Mouse (Mus musculus): ENCODE data around the gene Gm572. TPM values are rescaled to one million over a fixed set of nuclear protein-coding genes. Genes with fewer than 3 reads are reported as not detected.
A peak's percentile ranks its signal among the peaks of the same experiment; 100 is the strongest.

The Gm572 gene
- polyA plus RNA-seq, 1 experiment from 2014 or later, result not detected

DNA sequence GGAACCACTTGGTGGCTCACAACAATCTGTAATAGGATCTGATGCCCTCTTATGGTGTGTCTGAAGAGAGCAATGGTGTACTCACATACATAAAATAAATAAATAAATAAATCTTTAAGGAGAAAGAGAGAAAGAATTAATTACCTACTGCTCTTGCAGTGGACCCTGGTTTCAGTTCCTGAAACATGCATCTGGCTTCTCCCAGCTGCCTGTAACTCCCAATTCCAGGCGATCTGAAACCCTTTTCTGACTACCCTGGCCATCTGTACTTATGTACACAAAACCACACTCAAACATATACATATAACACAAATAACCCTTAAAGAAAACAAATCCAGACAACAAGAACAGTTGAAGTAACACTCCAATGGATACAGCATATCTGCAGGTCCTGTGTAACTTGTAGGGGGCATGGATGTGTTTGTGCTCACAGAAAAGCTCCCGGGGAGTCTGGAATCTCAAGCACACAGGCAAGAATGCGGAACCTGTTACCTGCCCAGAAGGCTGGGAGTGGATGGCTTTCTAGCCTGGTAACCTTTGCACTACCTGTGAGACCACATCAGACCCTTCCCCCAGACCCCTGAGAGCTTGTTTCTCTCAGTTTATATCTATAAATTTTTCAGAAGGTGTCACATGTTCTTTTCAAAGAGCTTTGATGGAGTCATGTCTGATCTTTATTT lies 11.0 kb upstream of the Gm572 start:
- H3K4me2 ChIP-seq (ENCODE audit: low read depth, low read length), result no peak overlapping the region
- no peaks in the 10 kb centered on the region for H3K9me3 ChIP-seq (replicated peaks; ENCODE audit: control insufficient read depth, low read length)
- no peak overlapping the region for H3K27ac ChIP-seq (replicated peaks; ENCODE audit: low read depth, low read length)
- WGBS, result 72% methylated on average over 3 of the region's 3 CpGs
- no peaks in the 10 kb centered on the region for H3K4me1 ChIP-seq (ENCODE audit: control insufficient read depth, insufficient read depth, low read length)
- H3K36me3 ChIP-seq (replicated peaks; ENCODE audit: control insufficient read depth, insufficient read depth, low read depth, low read length), result no peaks in the 10 kb centered on the region
- no peak overlapping the region for H3K4me3 ChIP-seq (ENCODE audit: low read depth, low read length)
- DNase-seq (ENCODE audit: low spot score) (no peak), ATAC-seq (replicated peaks; ENCODE audit: insufficient number of reproducible peaks, low FRiP score, low TSS enrichment, low read depth) (no peak)
- no peak overlapping the region for H3K9ac ChIP-seq (replicated peaks; ENCODE audit: low read length)
- no peaks in the 10 kb centered on the region for H3K27me3 ChIP-seq (ENCODE audit: control insufficient read depth, insufficient read depth, low read length)

- Histone ChIP-seq H3K4me1 (ENCODE audit: control insufficient read depth, insufficient read depth, low read length) (no peaks in the 10 kb centered on the region), H3K27me3 (ENCODE audit: control insufficient read depth, insufficient read depth, low read length) (no peaks in the 10 kb centered on the region), H3K4me2 (ENCODE audit: low read depth, low read length) (no peak overlapping the region), H3K9me3 (replicated peaks; ENCODE audit: control insufficient read depth, low read length) (no peaks in the 10 kb centered on the region), H3K36me3 (replicated peaks; ENCODE audit: control insufficient read depth, insufficient read depth, low read depth, low read length) (no peaks in the 10 kb centered on the region), H3K4me3 (ENCODE audit: low read depth, low read length) (no peak overlapping the region), H3K27ac (replicated peaks; ENCODE audit: low read depth, low read length) (no peak overlapping the region), H3K9ac (replicated peaks; ENCODE audit: low read length) (no peak overlapping the region)
- WGBS, result 83% methylated on average over 2 of the region's 2 CpGs
- DNase-seq (ENCODE audit: low spot score) (no peak), ATAC-seq (replicated peaks; ENCODE audit: insufficient number of reproducible peaks, low FRiP score, low TSS enrichment, low read depth) (no peak)
Measured at GRCm38 (mm10) chr4:148633395-148634061, 9.6 kb upstream of the Gm572 start.

DNA sequence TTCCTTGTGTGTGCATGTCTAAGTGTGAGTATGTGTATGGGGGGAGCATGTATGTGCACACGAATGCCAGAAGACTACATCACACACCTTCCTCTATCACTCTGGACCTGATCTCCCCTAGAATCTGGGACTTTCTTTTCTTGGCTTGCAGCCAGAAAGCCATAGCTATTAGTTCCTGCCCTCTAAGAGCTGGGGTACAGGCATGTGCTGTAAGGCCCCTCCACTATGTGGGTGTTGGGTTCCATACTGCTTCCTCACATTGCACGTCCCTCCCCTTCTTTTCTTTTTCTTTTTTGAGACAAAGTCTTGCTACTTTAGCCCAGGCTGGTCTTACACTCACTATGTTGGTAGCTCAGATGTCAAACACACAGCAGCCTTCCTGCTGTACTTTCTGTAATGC lies 7.8 kb upstream of the Gm572 start:
- no peak overlapping the region for H3K9ac ChIP-seq (replicated peaks; ENCODE audit: low read length)
- DNase-seq (ENCODE audit: low spot score), result no peak
- H3K36me3 ChIP-seq (replicated peaks; ENCODE audit: control insufficient read depth, insufficient read depth, low read depth, low read length), result no peaks in the 10 kb centered on the region
- H3K27ac ChIP-seq (replicated peaks; ENCODE audit: low read depth, low read length), result no peak overlapping the region
- H3K4me1 ChIP-seq (ENCODE audit: control insufficient read depth, insufficient read depth, low read length), result no peaks in the 10 kb centered on the region
- 0 out of 2 replicates have a peak, but pooled peaks have one; percentile 31 for ATAC-seq (replicated peaks; ENCODE audit: insufficient number of reproducible peaks, low FRiP score, low TSS enrichment, low read depth)
- no peaks in the 10 kb centered on the region for H3K27me3 ChIP-seq (ENCODE audit: control insufficient read depth, insufficient read depth, low read length)
- 80% methylated on average over 2 of the region's 2 CpGs for WGBS
- no peak overlapping the region for H3K4me2 ChIP-seq (ENCODE audit: low read depth, low read length)
- H3K4me3 ChIP-seq (ENCODE audit: low read depth, low read length), result no peak overlapping the region
- no peaks in the 10 kb centered on the region for H3K9me3 ChIP-seq (replicated peaks; ENCODE audit: control insufficient read depth, low read length)

GRCm38 (mm10) chr4:148638302-148638701 lies 4.8 kb upstream of the Gm572 start:
- no peak overlapping the region for H3K27ac ChIP-seq (replicated peaks; ENCODE audit: low read depth, low read length)
- no peak overlapping the region for H3K4me2 ChIP-seq (ENCODE audit: low read depth, low read length)
- no peak overlapping the region for H3K4me3 ChIP-seq (ENCODE audit: low read depth, low read length)
- no peaks in the 10 kb centered on the region for H3K4me1 ChIP-seq (ENCODE audit: control insufficient read depth, insufficient read depth, low read length)
- H3K36me3 ChIP-seq (replicated peaks; ENCODE audit: control insufficient read depth, insufficient read depth, low read depth, low read length), result no peaks in the 10 kb centered on the region
- ATAC-seq (replicated peaks; ENCODE audit: insufficient number of reproducible peaks, low FRiP score, low TSS enrichment, low read depth) (no peak), DNase-seq (ENCODE audit: low spot score) (no peak)
- 57% methylated on average over 9 of the region's 9 CpGs for WGBS
- H3K9me3 ChIP-seq (replicated peaks; ENCODE audit: control insufficient read depth, low read length), result no peaks in the 10 kb centered on the region
- H3K27me3 ChIP-seq (ENCODE audit: control insufficient read depth, insufficient read depth, low read length), result no peaks in the 10 kb centered on the region
- H3K9ac ChIP-seq (replicated peaks; ENCODE audit: low read length), result no peak overlapping the region

GRCm38 (mm10) chr4:148639455-148639854 lies 3.7 kb upstream of the Gm572 start:
- 86% methylated on average over 2 of the region's 2 CpGs for WGBS
- Histone ChIP-seq H3K27me3 (ENCODE audit: control insufficient read depth, insufficient read depth, low read length) (no peaks in the 10 kb centered on the region), H3K4me1 (ENCODE audit: control insufficient read depth, insufficient read depth, low read length) (no peaks in the 10 kb centered on the region), H3K9ac (replicated peaks; ENCODE audit: low read length) (no peak overlapping the region), H3K4me3 (ENCODE audit: low read depth, low read length) (no peak overlapping the region), H3K36me3 (replicated peaks; ENCODE audit: control insufficient read depth, insufficient read depth, low read depth, low read length) (no peaks in the 10 kb centered on the region), H3K4me2 (ENCODE audit: low read depth, low read length) (no peak overlapping the region), H3K27ac (replicated peaks; ENCODE audit: low read depth, low read length) (no peak overlapping the region), H3K9me3 (replicated peaks; ENCODE audit: control insufficient read depth, low read length) (no peaks in the 10 kb centered on the region)
- ATAC-seq (replicated peaks; ENCODE audit: insufficient number of reproducible peaks, low FRiP score, low TSS enrichment, low read depth), result no peak
- no peak for DNase-seq (ENCODE audit: low spot score)

DNA sequence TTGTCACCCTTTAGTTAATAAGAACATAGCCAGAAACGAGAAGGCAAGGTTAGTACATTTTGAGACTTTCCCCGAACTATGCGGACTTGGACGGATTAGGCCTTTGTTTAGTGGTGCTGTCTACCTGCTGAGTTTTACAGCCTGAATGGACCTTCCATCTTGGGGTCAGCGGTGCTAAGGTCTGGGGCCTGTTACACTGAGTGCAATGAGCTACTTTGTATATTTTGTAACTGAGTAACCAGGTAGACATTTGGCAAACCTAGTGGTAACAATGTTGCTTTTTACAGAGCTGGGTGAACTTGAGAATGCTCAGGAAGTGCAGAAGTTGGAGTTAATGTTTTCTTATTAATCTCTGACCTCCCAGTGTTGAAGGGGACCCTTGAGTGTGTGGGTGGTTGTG lies 2.0 kb upstream of the Gm572 start:
- Histone ChIP-seq H3K27ac (replicated peaks; ENCODE audit: low read depth, low read length) (no peak overlapping the region), H3K9ac (replicated peaks; ENCODE audit: low read length) (no peak overlapping the region), H3K4me1 (ENCODE audit: control insufficient read depth, insufficient read depth, low read length) (no peaks in the 10 kb centered on the region), H3K9me3 (replicated peaks; ENCODE audit: control insufficient read depth, low read length) (no peaks in the 10 kb centered on the region), H3K4me2 (ENCODE audit: low read depth, low read length) (no peak overlapping the region), H3K36me3 (replicated peaks; ENCODE audit: control insufficient read depth, insufficient read depth, low read depth, low read length) (no peaks in the 10 kb centered on the region), H3K4me3 (ENCODE audit: low read depth, low read length) (no peak overlapping the region), H3K27me3 (ENCODE audit: control insufficient read depth, insufficient read depth, low read length) (no peaks in the 10 kb centered on the region)
- WGBS, result 83% methylated on average over 5 of the region's 5 CpGs
- ATAC-seq (replicated peaks; ENCODE audit: insufficient number of reproducible peaks, low FRiP score, low TSS enrichment, low read depth) (no peak), DNase-seq (ENCODE audit: low spot score) (no peak)

DNA sequence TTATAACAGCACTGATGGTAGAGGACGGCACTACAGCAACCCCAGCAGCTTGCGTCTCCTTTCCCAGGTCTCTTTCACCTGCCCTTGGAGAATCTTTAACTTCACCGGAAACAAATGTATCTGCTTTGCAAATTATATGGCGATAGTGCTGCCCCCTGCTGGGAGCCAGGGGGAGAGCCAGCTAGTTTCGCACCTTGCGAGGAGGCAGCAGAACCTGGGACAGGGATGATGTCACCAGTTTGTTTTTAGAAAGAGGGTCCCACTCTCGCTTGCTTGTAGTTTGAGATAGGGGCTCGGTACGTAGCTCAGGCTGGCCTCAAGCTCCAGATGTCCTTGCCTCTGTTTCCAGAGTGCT lies 1.0 kb downstream of the Gm572 start:
- Histone ChIP-seq H3K9ac (replicated peaks; ENCODE audit: low read length) (no peak overlapping the region), H3K4me3 (ENCODE audit: low read depth, low read length) (no peak overlapping the region), H3K4me2 (ENCODE audit: low read depth, low read length) (no peak overlapping the region), H3K36me3 (replicated peaks; ENCODE audit: control insufficient read depth, insufficient read depth, low read depth, low read length) (no peaks in the 10 kb centered on the region), H3K27me3 (ENCODE audit: control insufficient read depth, insufficient read depth, low read length) (no peaks in the 10 kb centered on the region), H3K27ac (replicated peaks; ENCODE audit: low read depth, low read length) (no peak overlapping the region), H3K4me1 (ENCODE audit: control insufficient read depth, insufficient read depth, low read length) (no peaks in the 10 kb centered on the region), H3K9me3 (replicated peaks; ENCODE audit: control insufficient read depth, low read length) (no peaks in the 10 kb centered on the region)
- ATAC-seq (replicated peaks; ENCODE audit: insufficient number of reproducible peaks, low FRiP score, low TSS enrichment, low read depth) (no peak), DNase-seq (ENCODE audit: low spot score) (peak; percentile 77)
- 6% methylated on average over 9 of the region's 9 CpGs for WGBS

GRCm38 (mm10) chr4:148644926-148645325 lies 1.8 kb downstream of the Gm572 start:
- no peak for ATAC-seq (replicated peaks; ENCODE audit: insufficient number of reproducible peaks, low FRiP score, low TSS enrichment, low read depth)
- 86% methylated on average over 6 of the region's 6 CpGs for WGBS
- Histone ChIP-seq H3K4me2 (ENCODE audit: low read depth, low read length) (no peak overlapping the region), H3K4me1 (ENCODE audit: control insufficient read depth, insufficient read depth, low read length) (no peaks in the 10 kb centered on the region), H3K9ac (replicated peaks; ENCODE audit: low read length) (no peak overlapping the region), H3K4me3 (ENCODE audit: low read depth, low read length) (no peak overlapping the region), H3K36me3 (replicated peaks; ENCODE audit: control insufficient read depth, insufficient read depth, low read depth, low read length) (no peaks in the 10 kb centered on the region), H3K27ac (replicated peaks; ENCODE audit: low read depth, low read length) (no peak overlapping the region), H3K9me3 (replicated peaks; ENCODE audit: control insufficient read depth, low read length) (no peaks in the 10 kb centered on the region), H3K27me3 (ENCODE audit: control insufficient read depth, insufficient read depth, low read length) (no peaks in the 10 kb centered on the region)
- no peak for DNase-seq (ENCODE audit: low spot score)
